Mouse (Mus musculus): ENCODE results near the gene Arf3. TPM values are rescaled to one million over a fixed set of nuclear protein-coding genes. Genes with fewer than 3 reads are reported as not detected.
A peak's percentile ranks its signal among the peaks of the same experiment; 100 is the strongest.

The Arf3 gene
- total RNA-seq, 2 experiments from 2014 or later, result 22.1 to 23.2 TPM

DNA sequence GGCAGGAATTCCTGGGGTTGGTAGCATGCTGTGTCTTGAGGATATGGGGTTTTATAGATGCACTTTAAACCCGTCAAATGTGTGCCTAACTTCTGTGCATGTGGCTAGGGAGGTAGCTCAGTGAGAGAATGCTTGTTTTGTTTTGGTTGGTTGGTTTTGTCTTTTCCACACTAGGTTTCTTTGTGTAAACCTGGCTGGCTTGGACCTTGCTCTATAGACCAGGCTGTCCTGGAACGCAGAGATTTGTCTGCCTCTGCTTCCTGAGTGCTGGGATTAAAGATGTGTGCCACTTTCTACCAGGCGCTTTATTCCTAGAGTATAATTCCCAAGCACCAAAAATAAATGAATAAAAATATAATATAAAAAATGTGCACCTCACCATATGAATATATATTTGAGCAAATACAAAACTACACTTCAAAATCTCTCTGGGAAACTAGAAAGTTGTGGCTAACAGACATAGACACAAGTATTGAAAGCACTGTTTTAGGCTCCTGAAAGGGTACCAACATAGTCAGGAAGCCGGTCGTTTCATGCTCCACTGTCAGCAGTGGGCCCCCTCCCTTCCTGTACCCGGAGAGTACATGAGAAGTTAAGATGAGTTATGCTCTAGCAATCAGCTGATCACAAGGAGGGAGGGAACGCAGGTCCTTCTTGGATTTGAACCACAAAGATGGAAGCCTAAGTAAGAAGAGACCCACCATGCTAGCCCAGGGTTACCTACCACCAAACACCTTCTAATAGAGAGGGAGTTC is 33.0 kb downstream of the Arf3 start:
- no peak for ATAC-seq (replicated peaks; ENCODE audit: low FRiP score, low TSS enrichment, poor library complexity, severe bottlenecking)

DNA sequence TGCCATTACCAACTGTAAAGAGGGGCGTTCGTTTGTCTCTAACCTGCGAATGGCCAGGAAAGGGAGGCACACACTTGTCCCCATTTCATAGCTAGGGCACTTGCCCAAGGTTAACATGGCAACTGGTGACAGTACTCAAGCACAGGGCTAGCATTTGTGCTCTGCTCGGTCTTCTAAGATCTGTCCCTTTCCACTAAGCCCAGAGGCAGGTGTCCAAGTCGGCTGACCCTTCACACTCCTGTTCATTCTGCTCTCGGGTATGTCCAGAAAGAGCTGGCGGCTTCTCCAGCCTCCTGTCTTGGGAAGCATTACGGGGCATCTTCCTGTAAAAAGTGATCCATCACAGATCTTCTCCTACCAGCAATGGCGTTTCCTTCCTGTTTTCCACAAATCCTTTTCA is 34.6 kb downstream of the Arf3 start:
- ATAC-seq (replicated peaks; ENCODE audit: low FRiP score, low TSS enrichment, poor library complexity, severe bottlenecking), result 0 out of 2 replicates have a peak, but pooled peaks have one; percentile 22

DNA sequence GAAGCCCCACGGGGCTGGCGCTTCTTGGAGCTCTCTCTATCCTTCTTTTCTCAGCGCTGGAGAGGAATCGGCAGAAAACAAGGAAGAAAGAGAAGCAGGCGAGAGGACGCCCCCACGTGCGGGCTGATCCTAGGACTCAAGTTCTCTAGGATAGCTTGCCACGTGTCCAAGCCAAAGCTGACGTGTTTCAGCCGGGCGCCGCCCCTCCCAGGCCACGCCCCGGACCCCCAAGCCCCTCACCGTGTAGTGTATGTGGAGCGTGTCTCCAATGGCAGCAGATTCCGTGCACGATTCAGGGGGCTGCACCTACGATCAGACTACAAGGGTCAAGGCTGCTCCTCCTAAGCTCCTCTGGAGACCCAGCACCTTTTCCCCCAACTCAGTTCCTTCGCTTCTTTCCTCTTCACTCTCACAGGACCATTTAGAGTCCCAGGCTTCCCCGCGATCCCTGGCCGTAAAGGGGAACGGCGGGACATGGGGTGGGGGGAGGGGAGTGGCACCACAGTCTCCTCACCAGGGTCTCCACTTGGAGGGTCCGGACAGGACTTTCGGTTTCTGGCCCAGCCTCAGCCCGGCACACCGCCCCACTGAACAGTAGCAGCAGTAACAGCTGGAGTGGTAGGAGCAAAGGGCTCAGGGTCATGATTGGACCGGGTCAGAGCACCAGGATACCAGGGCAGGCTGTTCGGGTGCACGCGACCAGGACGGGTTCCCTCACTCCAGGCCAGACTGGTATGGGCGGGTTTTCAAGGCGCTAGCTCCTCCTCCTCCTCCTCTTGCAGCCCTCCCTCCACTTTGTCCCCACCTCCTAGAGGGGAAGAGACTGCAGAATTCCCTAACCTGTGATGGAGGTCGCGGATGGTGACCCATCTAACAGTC is 35.3 kb downstream of the Arf3 start, which contains the start of gene Fkbp11:
Gene Fkbp11 (minus strand): TSS at position 756 of the 879 bp plus-strand sequence.
- peak; percentile 83 for ATAC-seq (replicated peaks; ENCODE audit: low FRiP score, low TSS enrichment, poor library complexity, severe bottlenecking)

DNA sequence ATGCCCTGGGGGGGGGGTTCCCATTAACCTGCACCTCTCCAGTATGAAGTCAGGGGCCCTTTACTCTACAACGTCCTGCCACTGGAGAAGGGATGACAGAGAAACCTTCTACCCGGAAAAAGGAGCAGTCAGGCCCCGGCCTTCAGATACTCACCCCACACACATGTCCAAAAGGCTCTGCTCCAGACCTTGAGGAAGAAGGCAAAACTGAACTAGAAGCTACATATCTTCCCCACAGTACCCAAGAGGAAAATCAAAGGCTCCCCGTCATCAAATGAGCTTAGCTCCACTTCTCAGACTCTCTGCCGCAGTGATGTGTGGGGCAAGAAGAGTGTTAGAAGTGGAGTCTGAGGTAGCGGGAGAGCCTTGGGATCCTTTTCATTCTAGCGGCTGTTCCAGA is 36.3 kb downstream of the Arf3 start:
- no peak for ATAC-seq (replicated peaks; ENCODE audit: low FRiP score, low TSS enrichment, poor library complexity, severe bottlenecking)

DNA sequence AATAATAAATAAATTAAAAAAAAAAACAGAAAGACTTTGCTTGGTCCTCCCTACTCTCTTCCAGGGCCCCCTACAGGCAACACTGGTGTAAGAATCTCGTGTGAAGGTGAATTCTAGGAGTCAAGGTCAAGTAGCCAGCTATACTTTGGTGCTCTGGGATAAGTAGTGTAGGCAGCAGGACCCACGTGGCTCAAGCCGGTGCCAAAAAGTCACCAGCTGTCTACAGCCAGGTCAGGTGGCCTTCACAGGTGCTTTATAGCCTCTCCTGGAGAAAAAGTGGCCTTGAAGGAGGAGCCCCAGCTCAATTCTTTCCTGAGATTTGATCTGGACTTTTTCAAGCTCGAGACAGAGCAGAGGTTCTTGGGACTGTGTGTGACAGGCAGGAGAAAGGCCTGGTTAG is 36.9 kb downstream of the Arf3 start:
- no peak for ATAC-seq (replicated peaks; ENCODE audit: low FRiP score, low TSS enrichment, poor library complexity, severe bottlenecking)

DNA sequence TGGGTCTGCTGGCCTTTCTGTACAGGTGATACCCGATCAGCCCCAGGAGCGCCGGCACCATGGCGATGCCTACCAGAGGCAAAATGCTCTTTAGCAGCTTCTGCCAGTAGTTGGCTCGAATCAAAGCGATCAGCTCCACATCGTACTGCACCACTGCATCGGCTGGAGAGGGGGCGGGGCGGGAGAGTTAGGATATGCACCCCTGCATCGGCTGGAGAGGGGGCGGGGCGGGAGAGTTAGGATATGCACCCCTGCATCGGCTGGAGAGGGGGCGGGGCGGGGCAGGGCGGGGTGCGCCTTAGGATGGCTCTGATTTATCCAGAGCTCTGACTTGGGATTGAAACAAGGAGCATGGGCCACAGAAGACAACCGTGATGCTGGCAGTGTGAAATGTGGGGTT is 38.6 kb downstream of the Arf3 start:
- ATAC-seq (replicated peaks; ENCODE audit: low FRiP score, low TSS enrichment, poor library complexity, severe bottlenecking), result no peak

DNA sequence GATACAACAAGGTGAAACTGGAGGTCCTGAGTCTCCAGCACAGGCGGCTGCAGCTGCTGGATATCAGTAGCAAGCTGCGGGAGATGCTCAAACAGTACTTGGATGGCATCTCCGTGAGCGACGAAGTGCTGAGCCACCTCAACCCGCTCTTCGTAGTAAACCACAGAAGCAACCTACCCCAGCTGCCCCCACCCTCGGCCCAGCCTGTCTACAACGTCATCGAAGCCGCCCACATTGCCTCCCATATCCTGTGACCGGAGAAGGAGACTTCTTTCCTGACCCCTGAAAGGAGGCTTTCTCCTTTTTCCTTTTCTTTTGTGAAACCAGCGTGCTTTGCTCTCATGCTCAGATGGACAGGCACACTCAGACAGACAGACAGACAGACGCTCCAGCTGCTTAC is 40.2 kb downstream of the Arf3 start:
- peak; percentile 38; the same call in 1 of the 2 replicates for ATAC-seq (replicated peaks; ENCODE audit: low FRiP score, low TSS enrichment, poor library complexity, severe bottlenecking)

DNA sequence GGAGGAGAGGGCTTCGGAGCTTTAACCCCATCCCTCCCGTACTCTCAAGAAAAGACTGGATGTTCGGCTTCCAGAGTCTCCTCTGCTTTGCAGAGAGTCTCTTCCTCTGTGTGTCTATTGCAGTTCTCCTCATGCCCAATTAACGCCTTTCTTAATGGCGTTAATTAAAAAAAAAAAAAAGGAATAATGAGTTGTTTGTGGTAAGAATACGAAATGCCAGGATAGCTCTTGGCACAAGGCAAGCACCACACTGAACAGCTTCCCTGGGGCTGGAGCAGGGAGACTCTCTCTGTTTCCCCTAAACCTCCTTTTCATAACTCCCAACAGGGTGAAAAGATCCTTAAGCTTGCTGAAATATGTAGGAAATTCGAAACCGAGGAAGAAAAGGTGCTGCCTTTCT is 40.8 kb downstream of the Arf3 start:
- ATAC-seq (replicated peaks; ENCODE audit: low FRiP score, low TSS enrichment, poor library complexity, severe bottlenecking), result no peak

DNA sequence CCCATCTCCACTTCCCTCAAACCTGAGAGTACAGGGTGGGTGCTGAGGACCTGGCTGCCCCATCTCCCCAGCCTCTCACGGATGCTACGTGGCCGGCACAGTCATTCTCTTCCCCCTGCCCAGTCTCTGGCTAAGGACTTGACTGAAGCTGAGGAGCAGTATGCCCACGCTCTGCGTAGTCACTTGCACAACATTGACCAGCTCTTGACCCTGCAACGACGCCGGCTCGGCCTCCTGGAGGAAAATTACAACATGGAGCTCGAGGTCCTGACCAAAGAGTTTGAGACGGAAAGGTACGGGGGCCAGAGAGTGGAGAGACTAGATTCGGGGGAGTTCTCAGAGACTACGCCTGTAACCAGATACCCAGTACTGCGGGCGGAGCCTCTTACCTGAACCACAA is 45.7 kb downstream of the Arf3 start:
- ATAC-seq (replicated peaks; ENCODE audit: low FRiP score, low TSS enrichment, poor library complexity, severe bottlenecking), result no peak

DNA sequence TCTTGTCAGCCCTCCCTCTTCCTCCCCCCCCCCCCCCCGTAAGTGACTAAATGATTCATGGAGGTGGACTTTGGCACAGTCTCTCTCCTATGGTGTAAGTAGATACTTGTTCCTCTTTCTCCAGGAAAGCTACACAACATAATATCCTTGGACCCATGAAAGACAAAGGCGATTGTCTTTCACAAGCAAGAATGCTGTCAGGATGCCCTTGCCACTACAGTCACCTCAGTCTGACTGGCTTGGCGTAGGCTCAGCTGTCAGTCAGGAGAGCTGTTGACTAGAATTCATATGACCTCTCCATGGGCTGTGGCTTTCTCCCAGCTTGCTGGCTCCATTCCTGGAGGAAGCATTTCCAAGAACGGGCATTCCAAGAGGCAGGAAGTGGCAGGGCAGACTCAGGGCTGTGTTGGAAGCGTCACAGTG is 48.8 kb downstream of the Arf3 start:
- ATAC-seq (replicated peaks; ENCODE audit: low FRiP score, low TSS enrichment, poor library complexity, severe bottlenecking), result no peak

DNA sequence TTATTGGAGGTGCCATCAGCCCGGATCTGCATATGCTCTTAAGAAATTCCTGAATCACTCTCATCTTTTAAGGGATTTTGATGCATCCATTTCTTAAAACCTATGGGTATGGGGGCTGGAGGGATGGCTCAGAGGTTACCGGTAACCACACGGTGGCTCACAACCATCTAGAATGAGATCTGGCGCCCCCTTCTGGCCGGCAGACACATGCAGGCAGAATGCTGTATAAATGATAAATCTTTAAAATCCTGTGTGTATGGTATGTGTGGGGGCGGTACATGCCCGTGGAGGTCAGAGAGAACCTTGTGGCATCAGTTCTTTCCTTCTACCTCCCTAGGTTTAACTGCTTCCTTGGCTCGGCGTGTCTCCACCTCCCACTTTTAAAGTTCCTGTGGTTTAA is 52.6 kb downstream of the Arf3 start:
- peak; percentile 79 for ATAC-seq (replicated peaks; ENCODE audit: low FRiP score, low TSS enrichment, poor library complexity, severe bottlenecking)

DNA sequence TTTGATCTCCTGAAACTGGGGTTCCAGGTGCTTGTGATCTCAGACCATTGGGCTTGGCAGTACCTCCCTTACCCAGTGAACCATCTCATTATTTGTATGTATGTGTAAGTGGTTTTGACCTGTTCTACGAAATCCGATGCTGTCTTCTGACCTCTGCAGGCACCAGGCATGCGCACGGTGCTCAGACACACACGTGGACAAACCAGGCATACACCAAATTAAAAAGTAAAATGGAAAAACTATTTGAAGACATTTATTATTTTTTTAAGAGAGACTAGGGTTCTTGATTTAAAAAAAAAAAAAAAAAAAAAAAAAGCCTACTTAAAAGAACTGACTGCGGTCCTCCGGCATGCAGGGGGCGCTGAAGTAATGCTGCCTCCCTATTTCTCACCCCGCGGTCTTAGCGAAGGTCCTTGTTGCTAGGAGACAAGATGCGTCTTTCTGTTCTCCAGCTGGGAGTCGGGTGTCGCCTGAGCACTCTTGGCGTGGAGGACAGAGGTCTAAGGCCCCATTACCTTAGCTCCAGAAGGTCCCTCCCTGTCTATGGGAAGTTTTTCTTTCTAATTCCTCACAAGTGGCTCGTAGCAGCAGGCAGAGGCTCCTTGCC is 55.1 kb downstream of the Arf3 start, which contains the start of gene Ccdc65:
Gene Ccdc65 (plus strand): TSS at position 442 of the 607 bp plus-strand sequence.
- peak; percentile 80 for ATAC-seq (replicated peaks; ENCODE audit: low FRiP score, low TSS enrichment, poor library complexity, severe bottlenecking)

DNA sequence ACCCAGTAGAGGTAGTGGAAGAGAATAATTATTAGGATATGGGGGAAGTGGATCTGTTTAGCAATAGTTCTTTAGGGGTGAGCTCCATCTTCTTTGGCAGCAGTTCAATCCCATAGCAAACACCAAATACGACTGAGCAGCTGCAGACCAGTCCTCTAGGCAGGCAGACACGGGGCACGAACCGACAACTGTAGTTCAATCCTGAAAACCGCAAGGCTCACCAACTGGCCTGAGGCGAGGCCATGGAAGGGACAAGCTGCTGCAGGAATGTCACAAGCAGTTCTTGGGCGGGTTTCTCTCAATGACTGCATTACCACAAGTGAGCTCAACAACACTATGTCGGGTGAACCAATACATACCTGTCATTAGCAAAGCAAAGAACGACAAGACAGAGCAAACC is 58.7 kb downstream of the Arf3 start:
- ATAC-seq (replicated peaks; ENCODE audit: low FRiP score, low TSS enrichment, poor library complexity, severe bottlenecking), result no peak

DNA sequence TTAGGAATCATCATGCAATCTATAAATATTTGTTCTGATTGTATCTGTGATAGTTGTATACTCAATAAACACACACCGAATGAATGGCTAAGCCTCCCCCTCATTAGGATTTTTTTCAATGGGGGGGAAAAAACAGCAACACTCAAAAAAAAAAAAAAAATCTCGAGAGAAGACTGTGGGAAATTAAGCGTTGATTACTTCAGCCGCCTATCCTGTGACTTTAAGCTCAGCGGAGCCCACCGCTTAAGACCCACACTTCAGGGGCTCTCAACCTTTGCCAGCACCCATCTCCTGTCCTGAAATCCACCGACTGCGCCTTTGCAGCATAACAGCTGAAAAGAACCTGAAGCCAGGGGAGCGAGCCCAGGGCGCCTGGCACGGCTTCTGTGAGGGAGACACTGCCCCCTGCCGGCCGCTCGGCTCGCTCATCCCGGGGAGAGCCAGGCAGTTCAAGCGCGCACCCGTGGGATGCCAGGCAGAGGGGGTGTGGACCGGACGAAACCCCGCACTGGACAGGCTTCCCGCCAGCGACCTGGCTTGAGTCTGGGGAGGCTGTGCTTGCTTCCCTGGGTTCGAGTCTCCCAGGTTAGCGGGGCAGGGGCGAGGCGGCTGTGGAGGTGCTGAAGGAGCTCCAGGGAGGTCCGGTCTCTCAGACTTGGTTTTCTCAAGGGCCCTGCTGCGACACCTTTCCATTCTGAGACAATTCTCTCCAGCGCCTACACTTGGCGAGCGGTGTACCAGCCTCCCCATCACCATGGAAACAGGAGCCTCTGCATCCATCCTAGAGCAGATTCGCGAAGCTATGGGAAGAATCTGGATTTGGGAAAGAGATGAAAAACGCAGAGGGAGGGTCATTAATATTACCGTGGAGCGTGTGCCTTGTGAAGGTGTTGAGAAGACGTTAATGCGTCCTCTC is 63.6 kb downstream of the Arf3 start:
- ATAC-seq (replicated peaks; ENCODE audit: low FRiP score, low TSS enrichment, poor library complexity, severe bottlenecking), result peak; percentile 94

DNA sequence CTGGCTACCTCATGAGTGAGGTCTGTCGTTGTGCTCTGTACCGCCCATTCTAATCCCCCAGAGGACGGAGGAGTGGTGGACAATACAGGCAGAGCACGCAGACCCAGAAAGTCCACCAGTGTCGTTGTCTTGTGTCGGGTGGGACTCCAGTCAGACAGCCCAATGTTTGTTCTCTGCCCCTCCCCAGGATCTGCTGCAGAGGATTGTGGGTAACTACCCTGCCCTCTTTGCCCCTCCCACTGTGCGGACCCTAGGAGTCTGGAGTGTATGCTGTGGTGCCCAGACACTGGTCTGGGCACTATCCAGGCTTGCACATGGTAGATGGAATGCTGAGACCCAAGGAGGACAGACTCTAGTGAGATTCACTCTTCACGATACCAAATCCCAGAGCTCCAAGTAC is 66.8 kb downstream of the Arf3 start:
- peak; percentile 11; the same call in 1 of the 2 replicates for ATAC-seq (replicated peaks; ENCODE audit: low FRiP score, low TSS enrichment, poor library complexity, severe bottlenecking)

DNA sequence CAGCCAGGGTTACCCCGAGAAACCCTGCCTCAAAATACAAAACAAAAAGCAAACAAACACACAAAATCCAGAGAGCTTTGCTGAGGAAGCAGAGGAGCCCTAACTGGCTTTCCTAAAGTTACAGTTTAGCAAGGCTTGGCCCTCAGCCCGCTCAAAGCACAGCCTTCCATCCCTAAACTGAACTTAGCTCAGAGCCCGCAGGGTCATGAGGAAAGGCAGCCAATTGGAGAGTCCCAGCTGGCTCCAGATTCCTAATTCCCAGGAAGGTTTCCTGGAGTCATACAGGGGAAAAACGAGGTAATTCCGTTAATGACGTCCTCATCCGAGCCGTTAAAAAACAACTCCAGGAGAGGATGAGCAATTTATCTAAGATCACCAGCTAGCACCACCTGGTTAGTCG is 67.3 kb downstream of the Arf3 start:
- no peak for ATAC-seq (replicated peaks; ENCODE audit: low FRiP score, low TSS enrichment, poor library complexity, severe bottlenecking)

DNA sequence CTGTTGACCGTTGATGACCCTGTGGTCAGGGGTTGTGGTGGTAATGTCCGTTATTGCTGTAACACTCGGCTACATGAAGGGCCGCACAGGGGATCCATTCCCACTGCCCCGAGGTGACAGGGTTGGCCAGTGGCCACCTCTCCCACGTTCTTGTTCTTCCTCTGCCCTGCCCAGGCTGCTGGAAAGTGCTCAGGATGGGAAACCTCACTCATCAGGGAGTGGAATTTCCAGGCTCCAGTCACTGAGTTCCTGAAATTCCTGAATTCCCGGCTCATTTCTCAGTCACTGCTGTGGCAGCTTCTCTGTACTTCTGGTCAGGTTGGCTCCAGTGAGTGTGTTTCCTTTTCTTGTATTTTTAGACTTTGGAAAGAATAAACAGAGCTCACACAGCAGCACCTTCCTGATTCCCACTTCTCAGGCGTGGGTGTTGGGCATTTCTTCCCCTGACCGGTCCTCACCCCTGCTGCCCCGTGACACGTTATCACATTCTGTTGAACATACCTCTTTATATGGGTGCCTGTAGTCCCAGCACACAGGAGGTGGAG is 70.8 kb downstream of the Arf3 start:
- ATAC-seq (replicated peaks; ENCODE audit: low FRiP score, low TSS enrichment, poor library complexity, severe bottlenecking), result no peak

DNA sequence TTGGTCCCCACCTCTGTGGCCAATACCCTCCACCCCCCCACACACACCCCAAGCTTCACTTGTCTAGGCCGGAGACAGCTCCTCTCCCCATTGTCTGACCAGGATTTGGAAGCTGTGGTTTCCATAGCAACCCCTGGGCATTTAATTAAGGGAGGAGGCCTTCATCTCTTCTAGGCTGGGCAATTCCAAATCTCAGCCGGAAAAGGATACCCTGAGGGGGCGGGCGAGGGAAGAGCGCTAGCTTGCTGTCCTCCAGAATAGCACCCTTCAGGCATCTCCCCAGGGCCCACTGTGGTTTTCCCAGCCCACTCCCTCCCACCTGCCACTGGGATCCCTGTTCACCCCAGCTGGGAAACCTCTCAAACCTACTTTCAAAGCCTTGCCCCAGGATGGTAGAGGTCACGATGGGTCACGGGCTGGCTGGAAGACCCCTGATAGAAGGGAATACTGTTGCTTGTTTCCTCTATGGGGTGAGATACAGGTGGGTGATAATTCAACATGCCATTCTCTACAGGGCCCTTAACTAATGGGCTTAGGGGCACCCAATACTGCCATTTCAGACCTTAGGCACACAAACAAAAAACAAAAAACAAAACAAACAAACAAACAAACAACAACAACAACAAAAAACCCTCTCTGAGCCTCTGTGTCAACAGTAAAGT is 71.4 kb downstream of the Arf3 start:
- ATAC-seq (replicated peaks; ENCODE audit: low FRiP score, low TSS enrichment, poor library complexity, severe bottlenecking), result no peak

All from megakaryocyte-erythroid progenitor cell, adult 5-6 weeks (primary cell).